Mouse (Mus musculus): ENCODE measurements around the gene Eps15. TPM values are rescaled to one million over a fixed set of nuclear protein-coding genes. Genes with fewer than 3 reads are reported as not detected.

Gene Eps15
- polyA plus RNA-seq (2012; rRNA removed): 14.6 and 16.9 TPM in 2 replicates

GRCm38 (mm10) chr4:109279689-109280458, at the start of gene Eps15:
Gene Eps15, plus strand, starts transcription at chr4:109280268.

GRCm38 (mm10) chr4:109234185-109234584, 45.9 kb upstream of the Eps15 start, which contains the start of gene Calr4:
Gene Calr4, plus strand, starts transcription at chr4:109234485.

GRCm38 (mm10) chr4:109406486-109407175, 126.6 kb downstream of the Eps15 start, which contains the start of gene Ttc39a:
Gene Ttc39a, plus strand, starts transcription at chr4:109406623.

Other genes with a start within 250 kb of the Eps15 start
- 25.2 and 25.5 TPM in 2 replicates for gene Osbpl9, start 78.0 kb upstream of the Eps15 start, polyA plus RNA-seq (2012; rRNA removed)
- gene Calr4, start 45.8 kb upstream of the Eps15 start, polyA plus RNA-seq (2012; rRNA removed): 0.05 and 0.12 TPM in 2 replicates
- gene Ttc39a, start 126.4 kb downstream of the Eps15 start, polyA plus RNA-seq (2012; rRNA removed): 2.4 and 3.1 TPM in 2 replicates
- 20.9 and 22.7 TPM in 2 replicates for gene Rnf11, start 204.5 kb downstream of the Eps15 start, polyA plus RNA-seq (2012; rRNA removed)